Comparison of ENCODE assay signal across 17 mouse cellular contexts in the genomic region with DNA sequence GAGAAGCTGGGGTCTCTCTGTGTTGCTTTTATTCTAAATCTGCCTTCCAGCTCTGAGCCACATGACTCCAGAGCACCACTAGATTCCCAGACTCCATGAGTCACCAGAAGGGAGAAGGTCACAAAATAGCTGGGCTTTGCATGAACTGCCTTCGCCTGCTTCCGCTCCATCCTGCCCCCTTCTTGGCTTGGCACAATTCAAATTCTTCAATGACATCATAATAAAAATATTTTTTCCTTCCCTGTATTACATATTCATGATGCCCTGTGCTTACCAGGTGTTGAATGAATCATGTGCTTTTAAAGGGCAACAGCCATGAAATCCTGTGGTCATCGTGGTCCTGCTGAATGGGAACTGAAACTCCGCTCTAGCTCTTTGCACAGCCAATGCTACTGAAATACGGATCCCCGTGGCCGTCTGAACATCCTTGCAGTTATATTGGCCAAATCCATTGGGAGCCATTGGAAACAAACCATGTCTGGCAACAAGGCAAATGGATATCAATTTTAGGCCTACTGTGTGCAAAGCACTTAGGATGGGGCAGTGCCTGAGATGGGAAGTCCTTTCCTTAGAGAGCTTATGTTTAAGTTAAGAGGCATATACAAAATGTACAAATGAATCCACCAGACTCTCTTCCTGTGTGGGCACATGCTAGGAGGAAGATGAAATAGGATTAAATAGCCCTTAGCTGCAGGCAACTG.
DNase-seq lines count a peak whose midpoint lies in the region; ATAC-seq lines count a peak whose summit lies in the region.
"Had no signal": no experiment of that assay in that cellular context is flagged by ENCODE, and none has a peak within 500 bp of the region (broad histone marks: within the 10 kb centered on the region; RNA-seq: fewer than 3 reads in every experiment).

No protein-coding gene starts in this region.

- 0 out of 2 replicates have a peak overlapping the region, but pooled peaks have one; percentile 7 for H3K27ac ChIP-seq in macrophage
- H3K27ac ChIP-seq: forebrain, embryonic 13.5 days; gastrocnemius, adult 2 months; heart, embryonic 13.5 days; hindbrain, embryonic 12.5 days; liver, embryonic 13.5 days; midbrain, embryonic 10.5 days had no signal

- H3K4me3 ChIP-seq in macrophage (ENCODE audit: inconsistent target): no peak overlapping the region
- H3K4me3 ChIP-seq: forebrain, embryonic 13.5 days; gastrocnemius, adult 2 months; heart, embryonic 13.5 days; hindbrain, embryonic 12.5 days; liver, embryonic 13.5 days; midbrain, embryonic 10.5 days had no signal

- WGBS in macrophage (ENCODE audit: missing documents): 25% methylated on average over 7 of the region's 7 CpGs

- no peak for ATAC-seq in erythroid progenitor cell, adult 5-6 weeks (replicated peaks; ENCODE audit: low FRiP score, poor library complexity, severe bottlenecking)
- ATAC-seq: forebrain, embryonic 13.5 days; intestine, postnatal 0 days had no signal

- H3K36me3 ChIP-seq in macrophage (ENCODE audit: inconsistent target): no peaks in the 10 kb centered on the region
- H3K36me3 ChIP-seq: heart, embryonic 13.5 days; hindbrain, embryonic 12.5 days; liver, embryonic 13.5 days; midbrain, embryonic 10.5 days had no signal

- no peaks in the 10 kb centered on the region for H3K79me2 ChIP-seq in macrophage (ENCODE audit: inconsistent target)

- DNase-seq in adrenal gland, adult 2 months: peak; percentile 31
- DNase-seq in adrenal gland, postnatal 4 days (ENCODE audit: low spot score in 2 of 2): no peak
- peak; percentile 91 for DNase-seq in 3T3-L1 (ENCODE audit: low read depth, low spot score)
- DNase-seq in adrenal gland, postnatal 36 days: peak; percentile 31 to 35
- no peak for DNase-seq in right cerebral cortex, adult 2 months (ENCODE audit: low spot score in 2 of 2)
- no peak for DNase-seq in cerebellum, adult 8-10 months
- DNase-seq: cerebellum, postnatal 10 days; gastrocnemius, adult 2 months; kidney, postnatal 25 days had no signal

Comparison
In these comparisons a context has a peak if more than half of its experiments do, and no peak if none do; other contexts are left out.
1. DNase-seq: peak in adrenal gland, adult 2 months (single experiment), 3T3-L1 (single experiment) and adrenal gland, postnatal 36 days (2 of 2); none in adrenal gland, postnatal 4 days (0 of 2), right cerebral cortex, adult 2 months (0 of 2) and cerebellum, adult 8-10 months (single experiment).